Mouse (Mus musculus) granulocyte monocyte progenitor cell, adult 5-6 weeks (primary cell): ENCODE measurements at regions not wholly inside any gene's neighbourhood (a gene's known extent, or its start where the extent isn't known, plus 50 kb on each side); places are given as distances from the start of the nearest gene placed in this dataset.

Experiments used
- ATAC-seq: replicated peaks from 2 replicates; pipeline ENCODE4 v1.8.0; 2016; ENCODE audit warnings: mild to moderate bottlenecking, moderate TSS enrichment, inconsistent platforms; ENCODE audit not compliant: poor library complexity, severe bottlenecking

GRCm38 (mm10) chr14:102674635-102675034 lies 307.8 kb downstream of the Kctd12 start:
- no peak for ATAC-seq

GRCm38 (mm10) chr14:102673724-102674123 lies 308.7 kb downstream of the Kctd12 start:
- no peak for ATAC-seq

- no peak for ATAC-seq
These were observed 319.2 kb downstream of the Kctd12 start for GRCm38 (mm10) chr14:102663240-102663639.

- ATAC-seq = peak; percentile 72
These were observed 322.1 kb downstream of the Kctd12 start for GRCm38 (mm10) chr14:102660351-102660750.

GRCm38 (mm10) chr14:102656235-102656634 lies 326.2 kb downstream of the Kctd12 start:
- peak; percentile 62 for ATAC-seq

GRCm38 (mm10) chr14:102629601-102630000 lies 352.8 kb downstream of the Kctd12 start:
- ATAC-seq = no peak

- ATAC-seq = peak; percentile 73
These were observed 360.9 kb downstream of the Kctd12 start for GRCm38 (mm10) chr14:102621546-102621945.

GRCm38 (mm10) chr14:102619056-102619455 lies 363.4 kb downstream of the Kctd12 start:
- ATAC-seq = no peak

- peak; percentile 83 for ATAC-seq
These were observed 366.7 kb downstream of the Kctd12 start for GRCm38 (mm10) chr14:102615588-102616309.

- no peak for ATAC-seq
These were observed 376.4 kb downstream of the Kctd12 start for GRCm38 (mm10) chr14:102606055-102606454.

GRCm38 (mm10) chr14:102594850-102595249 lies 387.6 kb downstream of the Kctd12 start:
- ATAC-seq = no peak

- no peak for ATAC-seq
These were observed 428.7 kb downstream of the Kctd12 start for GRCm38 (mm10) chr14:102553781-102554180.

GRCm38 (mm10) chr14:102552598-102552997 lies 429.8 kb downstream of the Kctd12 start:
- ATAC-seq = no peak

- ATAC-seq = no peak
These were observed 457.4 kb downstream of the Kctd12 start for GRCm38 (mm10) chr14:102524894-102525577.

- ATAC-seq = peak; percentile 73
These were observed 465.7 kb downstream of the Kctd12 start for GRCm38 (mm10) chr14:102516765-102517164.

- ATAC-seq = no peak
These were observed 467.9 kb downstream of the Kctd12 start for GRCm38 (mm10) chr14:102514527-102514926.

- ATAC-seq = no peak
These were observed 469.8 kb downstream of the Kctd12 start for GRCm38 (mm10) chr14:102512651-102513050.

GRCm38 (mm10) chr14:102511691-102512383 lies 470.6 kb downstream of the Kctd12 start:
- ATAC-seq = no peak

GRCm38 (mm10) chr14:102510387-102510786 lies 472.1 kb downstream of the Kctd12 start:
- peak; percentile 88 for ATAC-seq

- ATAC-seq = no peak
These were observed 476.6 kb downstream of the Kctd12 start for GRCm38 (mm10) chr14:102505696-102506321.

GRCm38 (mm10) chr14:102497179-102497578 lies 485.3 kb downstream of the Kctd12 start:
- ATAC-seq = no peak
